Mouse (Mus musculus) urinary bladder, adult 2 months (tissue): ENCODE measurements around the gene Acadsb. TPM values are rescaled to one million over a fixed set of nuclear protein-coding genes. Genes with fewer than 3 reads are reported as not detected.

ENCODE experiments used
- DNase-seq: peaks from one replicate; pipeline ENCODE4 v3.0.0; 2022; ENCODE audit warnings: low spot score
- polyA plus RNA-seq: library from polyadenylated mRNA; depleted of rRNA; stranded (reverse); fragments of >200 nt; gene quantifications from 2 replicates; pipeline ENCODE4 v1.2.3, GENCODE M21; 2012; rRNA removed

Gene Acadsb
- polyA plus RNA-seq, 1 experiment: 43.6 TPM

- DNase-seq: no peak
These were observed 54.8 kb downstream of the Acadsb start for GRCm38 (mm10) chr7:131465117-131465601.

GRCm38 (mm10) chr7:131465735-131466134, 55.3 kb downstream of the Acadsb start:
- no peak for DNase-seq

- no peak for DNase-seq
These were observed 56.9 kb downstream of the Acadsb start for GRCm38 (mm10) chr7:131467312-131467711.

- DNase-seq: no peak
These were observed 59.1 kb downstream of the Acadsb start for GRCm38 (mm10) chr7:131469506-131469905.

- DNase-seq: no peak
These were observed 61.1 kb downstream of the Acadsb start for GRCm38 (mm10) chr7:131471551-131471950.

GRCm38 (mm10) chr7:131477140-131477539, 66.7 kb downstream of the Acadsb start:
- no peak for DNase-seq

- DNase-seq: no peak
These were observed 68.0 kb downstream of the Acadsb start for GRCm38 (mm10) chr7:131478403-131478802.

Other genes starting within 250 kb of the Acadsb start
- gene 5430419D17Rik, start 236.2 kb upstream of the Acadsb start, polyA plus RNA-seq: not detected in 2 replicates
- 0.03 TPM in 1 of 2 replicates, not detected in the other for gene Cuzd1, start 88.3 kb upstream of the Acadsb start, polyA plus RNA-seq
- not detected in 2 replicates for gene Fam24b, start 81.1 kb upstream of the Acadsb start, polyA plus RNA-seq
- not detected in 2 replicates for gene Fam24a, start 76.7 kb upstream of the Acadsb start, polyA plus RNA-seq
- 7.9 and 8.3 TPM in 2 replicates for gene 2310057M21Rik, start 47.8 kb upstream of the Acadsb start, polyA plus RNA-seq
- gene Pstk, start 39.5 kb upstream of the Acadsb start, polyA plus RNA-seq: 47.4 and 49.2 TPM in 2 replicates
- 14.4 and 15.2 TPM in 2 replicates for gene Ikzf5, start 80 bp upstream of the Acadsb start, polyA plus RNA-seq
- not detected in 2 replicates for gene Hmx3, start 132.3 kb downstream of the Acadsb start, polyA plus RNA-seq
- not detected in 2 replicates for gene Hmx2, start 138.2 kb downstream of the Acadsb start, polyA plus RNA-seq
- 63.7 and 77.0 TPM in 2 replicates for gene Bub3, start 149.6 kb downstream of the Acadsb start, polyA plus RNA-seq